Mouse (Mus musculus) lung, postnatal 0 days (tissue): Measurements from ENCODE around the gene Ap3b1.
"Not testable (repeated sequence)": the region's sequence is repeated elsewhere in the genome, so short reads cannot be mapped to it uniquely, and the experiment has no call there.

ENCODE experiments used
- CTCF ChIP-seq: IDR thresholded peaks from 2 replicates; pipeline ENCODE4 v1.5.1; 2016; ENCODE audit warnings: antibody characterized with exemption, mild to moderate bottlenecking
- EP300 ChIP-seq: IDR thresholded peaks from 2 replicates; pipeline ENCODE4 v1.6.1; 2016; ENCODE audit warnings: antibody characterized with exemption, mild to moderate bottlenecking, control low read depth

DNA sequence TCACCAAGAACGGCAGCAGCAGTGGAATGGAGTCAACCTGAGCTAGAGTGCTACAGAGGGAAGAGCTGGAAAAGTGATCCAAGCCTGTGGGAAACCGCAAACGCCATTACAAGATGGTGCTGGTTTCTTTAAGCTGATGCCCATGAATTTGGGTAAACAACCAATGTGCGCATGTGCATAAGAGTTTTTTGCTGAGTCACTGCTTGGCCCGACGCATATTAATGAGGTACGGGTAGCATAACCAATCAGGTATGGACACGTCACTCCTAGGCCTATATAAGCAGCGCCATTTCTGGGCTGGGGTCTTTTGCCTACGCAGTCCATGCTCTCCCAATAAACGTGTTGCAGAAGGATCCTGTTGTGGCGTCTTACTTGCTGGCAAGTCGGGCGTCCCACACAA lies 14.2 kb upstream of the Ap3b1 start:
- not testable (repeated sequence) for TF ChIP-seq CTCF, EP300
